Mouse (Mus musculus) G1E-ER4 (cell line): ENCODE measurements around the gene Commd1. TPM values are rescaled to one million over a fixed set of nuclear protein-coding genes. Genes with fewer than 3 reads are reported as not detected.

ENCODE experiments used
- GATA1 ChIP-seq: IDR thresholded peaks from one replicate; pipeline ENCODE4 v1.8.0; 2012; ENCODE audit warnings: low read length, inconsistent platforms
- polyA plus RNA-seq: library from polyadenylated mRNA; stranded (reverse); fragments of >175 nt; gene quantifications from 2 replicates; pipeline ENCODE4 v1.2.3, GENCODE M21; 2012

The Commd1 gene
- polyA plus RNA-seq, 1 experiment, result 29.9 TPM

DNA sequence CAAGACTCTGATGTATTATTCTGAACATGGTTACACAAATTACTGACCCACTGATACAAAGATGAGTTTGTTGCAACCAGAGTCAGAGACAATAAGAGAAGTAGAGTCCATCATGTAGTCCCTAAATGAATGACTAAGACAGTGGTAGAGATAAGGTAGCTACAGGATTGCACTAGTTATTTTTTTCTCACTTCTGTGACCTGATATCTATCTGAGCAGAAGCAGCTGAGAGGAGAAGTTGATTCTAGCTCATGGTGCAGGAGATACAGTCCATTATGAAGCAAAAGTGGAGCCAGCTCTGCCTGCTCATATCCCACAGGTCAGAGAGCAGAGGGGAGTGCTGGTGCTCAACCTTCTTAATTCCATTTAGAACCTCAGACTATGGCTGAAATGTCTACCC, 50.0 kb downstream of the Commd1 start:
- peak; percentile 54 for TF ChIP-seq GATA1

DNA sequence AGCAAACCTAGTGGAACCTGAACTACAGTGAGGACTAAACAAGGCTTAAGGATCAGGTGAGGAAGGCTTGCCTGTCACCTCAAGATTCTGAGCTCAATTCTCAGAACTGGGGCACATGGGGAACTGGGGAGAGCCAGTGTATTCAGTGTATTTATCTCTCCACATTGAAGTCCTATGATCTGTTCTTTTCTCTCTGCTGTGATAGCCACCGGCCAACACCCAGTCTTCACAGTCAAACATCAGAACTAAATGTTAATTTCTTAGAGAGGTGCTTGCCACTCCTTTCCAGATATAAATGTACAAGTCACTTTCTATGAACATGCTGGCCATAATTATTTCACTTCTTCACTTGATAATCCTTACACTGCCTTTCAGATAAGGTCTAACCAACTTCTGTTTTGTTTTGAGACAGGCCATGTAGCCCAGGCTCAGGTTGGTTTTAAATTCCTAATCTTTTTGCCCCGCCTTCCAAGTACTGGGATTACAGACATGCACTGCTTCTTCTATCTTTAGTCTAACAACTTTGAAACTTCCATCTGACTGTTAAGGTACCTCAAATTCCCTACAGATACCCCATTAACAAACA, 50.8 kb downstream of the Commd1 start:
- no peak for TF ChIP-seq GATA1

- TF ChIP-seq GATA1, result no peak
Measured at GRCm38 (mm10) chr11:22930129-22930528, 52.1 kb downstream of the Commd1 start.

GRCm38 (mm10) chr11:22928586-22929169, 53.5 kb downstream of the Commd1 start:
- TF ChIP-seq GATA1, result no peak

DNA sequence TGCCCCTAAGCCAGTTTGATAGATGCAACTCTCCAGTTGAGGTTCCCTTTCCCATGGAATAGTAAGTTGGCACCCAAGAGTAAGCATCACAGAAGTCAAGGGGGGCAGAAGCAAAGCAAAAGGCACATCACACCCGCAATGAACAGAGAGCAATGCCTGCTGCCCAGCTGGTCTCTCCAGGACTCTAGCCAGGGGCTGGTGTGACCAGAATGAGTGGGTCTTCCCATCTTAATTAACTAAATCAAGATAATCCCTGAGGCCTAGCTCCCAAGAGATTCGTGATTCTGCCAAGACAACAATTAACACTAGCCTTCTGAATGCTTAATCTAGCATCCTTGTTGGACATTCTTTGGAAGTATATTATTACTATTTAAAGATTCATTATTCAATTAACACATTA, 58.6 kb downstream of the Commd1 start:
- no peak for TF ChIP-seq GATA1

GRCm38 (mm10) chr11:22922546-22922945, 59.6 kb downstream of the Commd1 start:
- TF ChIP-seq GATA1, result no peak

DNA sequence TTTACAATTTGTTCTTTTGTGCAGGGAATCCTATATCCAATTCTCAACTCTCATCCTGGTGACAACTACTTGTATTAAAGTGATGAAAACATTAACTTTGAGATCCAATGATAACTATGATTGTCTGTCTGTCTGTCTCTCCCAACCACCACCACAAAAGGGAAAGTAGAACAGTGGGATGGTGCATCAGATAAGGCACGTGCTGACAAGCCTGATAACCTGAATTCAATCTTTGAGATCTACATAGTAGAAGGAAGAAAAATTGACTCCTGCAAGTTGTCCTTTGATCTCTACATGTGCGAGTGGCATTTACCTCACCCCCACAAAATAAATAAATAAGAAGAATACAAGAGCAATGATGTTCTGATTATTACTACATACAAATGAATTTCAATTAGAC, 62.8 kb downstream of the Commd1 start:
- TF ChIP-seq GATA1, result no peak

GRCm38 (mm10) chr11:22917786-22918185, 64.4 kb downstream of the Commd1 start:
- no peak for TF ChIP-seq GATA1

DNA sequence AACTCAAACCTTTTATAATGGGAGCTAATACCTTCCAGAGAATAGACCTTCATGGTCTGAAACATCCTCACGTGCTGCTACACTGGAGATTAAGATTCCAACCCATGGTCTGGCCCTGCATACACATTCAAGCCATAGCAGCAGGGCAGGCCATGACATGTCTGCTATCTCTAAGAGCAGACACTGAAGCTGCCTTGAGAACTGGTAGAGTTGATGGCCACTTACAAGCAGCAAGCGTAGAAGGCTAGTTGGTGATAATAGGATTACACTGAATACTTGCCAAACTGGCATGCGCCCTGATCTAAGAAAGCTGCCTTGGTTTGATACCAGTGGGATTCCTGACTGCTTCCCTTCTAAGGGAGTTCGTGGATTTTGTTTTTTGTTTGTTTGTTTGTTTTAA, 68.4 kb downstream of the Commd1 start:
- TF ChIP-seq GATA1, result no peak

GRCm38 (mm10) chr11:22911831-22912230, 70.4 kb downstream of the Commd1 start:
- no peak for TF ChIP-seq GATA1

DNA sequence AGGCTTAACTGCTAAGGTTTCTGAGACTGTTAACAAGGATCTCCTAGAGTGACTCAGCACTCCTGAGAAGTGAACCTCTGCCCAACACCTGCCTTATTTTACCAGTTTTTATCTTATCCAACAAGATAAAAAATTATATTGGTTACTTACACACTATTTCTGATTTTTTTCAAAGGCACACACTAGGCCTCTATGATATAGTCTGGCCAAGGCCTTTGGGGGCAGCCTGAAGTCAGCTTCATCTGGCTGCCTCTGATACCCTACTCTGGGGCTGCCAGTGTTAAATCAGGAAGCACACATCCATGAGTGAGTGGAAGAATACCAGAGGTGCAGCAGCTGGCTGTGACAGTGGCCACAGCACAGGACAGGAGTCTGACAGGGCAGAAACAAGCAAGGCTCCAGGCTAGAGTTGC, 75.7 kb downstream of the Commd1 start:
- TF ChIP-seq GATA1, result no peak

GRCm38 (mm10) chr11:22902923-22903322, 79.3 kb downstream of the Commd1 start:
- no peak for TF ChIP-seq GATA1

DNA sequence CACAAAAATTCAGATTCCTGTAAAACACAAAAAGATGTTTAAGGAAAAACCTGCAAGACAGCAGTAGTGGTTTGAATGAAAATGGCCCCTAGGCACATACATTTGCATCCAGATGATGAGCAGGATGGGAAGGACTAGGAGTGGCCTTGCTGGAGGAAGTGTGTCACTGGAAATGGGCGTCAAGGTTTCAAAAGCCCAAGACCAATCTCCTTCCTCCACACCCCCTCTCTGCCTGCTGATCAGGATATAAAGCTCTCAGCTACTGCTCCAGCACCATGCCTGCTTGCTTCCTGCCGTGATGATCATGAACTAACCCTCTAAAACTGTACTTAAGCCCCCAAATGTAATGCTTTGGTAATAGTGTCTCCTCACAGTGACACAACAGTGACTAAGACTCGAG, 82.1 kb downstream of the Commd1 start:
- no peak for TF ChIP-seq GATA1

DNA sequence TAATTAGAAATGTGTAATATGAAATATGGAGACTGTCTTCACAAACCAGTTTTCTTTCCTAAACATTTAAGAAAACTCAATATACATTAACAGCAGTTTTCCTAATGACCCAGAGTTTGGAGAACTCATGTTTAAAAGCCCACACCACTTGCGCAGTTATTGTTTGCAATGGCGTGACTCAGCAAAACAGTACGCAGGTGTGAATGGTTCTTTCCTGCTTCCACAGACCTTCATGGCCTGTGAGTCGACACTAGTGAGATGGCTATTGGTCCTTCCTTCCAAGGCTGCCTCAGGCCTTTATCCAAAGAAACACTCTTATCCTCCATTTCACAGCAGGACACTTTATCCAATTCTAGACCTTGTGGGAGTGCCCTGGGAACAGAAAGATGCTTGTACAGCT, 84.5 kb downstream of the Commd1 start:
- no peak for TF ChIP-seq GATA1

DNA sequence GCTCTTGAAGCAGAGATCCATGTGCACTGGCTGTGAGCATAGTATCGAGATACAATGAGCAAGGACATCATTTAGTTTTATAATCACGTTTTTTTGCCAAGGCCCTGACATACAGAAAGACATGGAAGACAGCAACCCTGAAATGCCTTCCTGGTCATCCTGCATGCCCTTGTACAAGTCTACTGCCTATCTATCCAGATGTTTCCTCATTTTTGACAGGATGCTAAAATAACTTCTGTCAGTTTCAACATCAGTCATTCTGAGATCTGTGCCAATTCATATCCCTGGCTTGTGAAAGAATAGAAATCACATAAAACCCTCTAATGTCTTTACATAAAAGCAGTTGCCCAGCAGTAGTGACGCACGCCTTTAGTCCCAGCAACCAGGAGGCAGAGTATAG, 85.1 kb downstream of the Commd1 start:
- TF ChIP-seq GATA1, result no peak

DNA sequence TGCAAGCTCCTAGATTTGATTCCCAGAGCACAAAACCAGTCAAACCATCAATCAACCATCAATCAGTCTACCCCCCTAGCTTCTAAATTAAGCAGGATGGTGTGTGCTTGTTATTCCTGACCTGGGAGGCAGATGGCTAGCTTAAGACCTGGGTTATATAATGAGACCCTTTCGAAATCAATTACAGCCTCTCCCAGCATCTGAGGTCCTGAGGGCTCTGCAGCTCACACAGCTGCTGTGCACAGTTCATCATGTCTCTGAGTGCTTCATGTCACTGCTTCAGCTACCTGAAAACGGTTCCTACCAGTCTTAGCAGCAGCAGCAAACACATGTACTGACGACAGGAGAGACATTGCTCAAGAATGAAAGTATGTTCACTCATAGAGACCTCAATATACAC, 89.1 kb downstream of the Commd1 start:
- no peak for TF ChIP-seq GATA1

- TF ChIP-seq GATA1, result no peak
Measured at GRCm38 (mm10) chr11:22892466-22892865, 89.7 kb downstream of the Commd1 start.

DNA sequence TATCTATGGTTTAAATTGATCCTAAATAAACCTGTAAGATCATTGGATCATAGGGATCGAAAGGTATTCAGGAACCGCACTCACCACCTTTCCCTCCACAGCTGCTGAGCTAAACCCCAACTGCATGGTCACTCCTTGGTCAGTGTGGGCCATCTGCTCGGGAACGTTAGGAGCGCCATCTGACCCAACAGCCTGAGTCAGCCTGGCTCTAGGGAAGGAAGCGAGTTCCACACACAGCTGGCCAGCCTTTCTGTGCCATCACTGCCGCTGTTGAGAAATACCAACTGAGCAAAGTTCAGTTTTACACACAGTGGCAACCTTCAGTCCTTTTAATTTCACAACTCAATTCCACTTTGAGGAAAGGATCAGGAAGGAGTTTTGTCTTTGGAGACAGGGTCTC, 90.3 kb downstream of the Commd1 start:
- TF ChIP-seq GATA1, result no peak
